Mouse (Mus musculus): Measurements from ENCODE around the gene Dop1b. TPM values are rescaled to one million over a fixed set of nuclear protein-coding genes. Genes with fewer than 3 reads are reported as not detected.
"Not testable (repeated sequence)": the region's sequence is repeated elsewhere in the genome, so short reads cannot be mapped to it uniquely, and the experiment has no call there.

Gene Dop1b
- 18.9 and 24.0 TPM in 2 replicates for polyA plus RNA-seq (2012; ENCODE audit: insufficient read depth, insufficient read length, missing spikeins)

DNA sequence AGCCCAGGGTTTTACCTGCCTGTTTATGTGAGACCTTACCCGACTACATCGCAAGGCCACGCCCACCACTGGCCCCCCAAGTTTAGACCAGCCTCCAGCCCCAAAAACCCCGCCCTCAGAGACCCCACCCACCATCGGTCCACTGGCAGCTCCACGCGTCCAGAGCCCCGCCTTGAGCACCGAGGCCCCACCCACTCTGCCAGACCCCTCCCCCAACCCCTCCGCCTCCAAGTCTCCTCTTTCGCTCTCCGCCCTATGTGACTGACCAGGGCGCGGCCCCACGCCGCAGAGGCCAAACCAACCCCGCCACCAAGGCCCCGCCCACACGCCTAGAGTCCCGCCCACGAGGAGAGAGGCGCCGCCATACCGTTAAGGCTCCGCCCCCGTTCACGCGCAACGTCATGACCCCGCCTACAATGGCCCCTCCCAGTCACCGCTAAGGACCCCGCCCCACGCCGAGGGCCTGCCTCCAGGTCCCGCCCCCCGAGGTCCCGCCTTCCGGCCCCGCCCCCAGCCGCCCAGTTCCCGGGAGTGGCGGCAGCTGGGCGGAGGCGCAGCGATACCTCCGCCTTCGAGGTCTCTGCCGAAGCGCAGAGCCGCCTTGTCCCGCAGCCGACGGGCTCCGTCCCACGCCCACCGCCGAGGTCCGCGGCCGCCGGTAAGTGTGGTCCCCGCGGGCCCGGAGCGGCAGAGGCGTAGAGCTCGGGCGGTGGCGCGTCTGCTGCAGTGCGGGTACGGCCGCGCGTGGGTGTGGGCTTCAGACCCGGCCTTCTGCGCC lies at the start of gene Dop1b:
Gene Dop1b (plus strand): TSS at position 494 of the 778 bp plus-strand sequence.
- peaks cover 3% of the 10 kb centered on the region for H3K4me1 ChIP-seq (ENCODE audit: control insufficient read depth, insufficient read depth, insufficient read length, low read length)
- H3K27ac ChIP-seq (replicated peaks; ENCODE audit: low read depth, low read length), result no peak within 1 kb of the TSS

DNA sequence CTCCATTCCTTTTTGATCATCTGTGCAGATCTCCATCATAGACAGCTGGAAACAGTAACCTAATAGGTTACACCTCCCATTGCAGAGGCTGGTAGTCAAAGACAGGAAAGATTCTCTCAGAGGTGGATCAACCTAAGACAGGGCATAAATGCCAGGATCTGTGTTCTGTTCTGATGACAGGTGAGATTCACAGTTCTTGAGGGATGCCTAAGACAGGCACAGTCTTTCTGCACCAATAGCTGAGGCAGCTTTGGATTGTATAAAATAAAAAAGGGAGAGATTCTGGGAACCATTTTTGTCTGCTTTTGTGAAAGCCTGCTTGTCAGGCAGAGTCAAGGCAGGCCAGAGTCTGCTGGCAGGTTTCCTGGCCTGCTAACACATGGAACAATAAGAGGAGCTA lies 43.7 kb upstream of the Dop1b start:
- no peak overlapping the region for H3K4me3 ChIP-seq (ENCODE audit: insufficient read depth, low read depth, low read length)
- no peaks in the 10 kb centered on the region for H3K4me1 ChIP-seq (ENCODE audit: control insufficient read depth, insufficient read depth, insufficient read length, low read length)
- no peak overlapping the region for H3K27ac ChIP-seq (replicated peaks; ENCODE audit: low read depth, low read length)

More for the DNA sequence above, at the start of gene Dop1b:
- H3K4me3 ChIP-seq (ENCODE audit: insufficient read depth, low read depth, low read length), result peak within 1 kb of the TSS; percentile 80

DNA sequence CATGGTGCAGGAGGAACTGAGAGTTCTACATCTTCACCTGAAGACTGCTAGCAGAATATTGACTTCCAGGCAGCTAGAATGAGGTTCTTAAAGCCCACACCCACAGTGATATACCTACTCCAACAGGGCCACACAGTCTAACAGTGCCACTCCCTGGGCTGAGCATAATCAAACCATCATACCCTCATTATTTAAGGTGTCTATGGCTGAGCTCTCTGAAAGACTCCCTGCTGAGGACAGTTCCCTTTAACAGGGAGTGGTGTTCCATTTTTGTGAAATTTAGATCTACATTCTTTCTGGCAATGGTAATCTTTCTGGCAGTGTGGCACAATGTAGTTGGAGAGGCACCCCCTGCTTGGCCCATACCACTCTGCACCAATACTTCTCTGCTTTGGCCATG lies 42.2 kb upstream of the Dop1b start:
- Histone ChIP-seq H3K27ac (replicated peaks; ENCODE audit: low read depth, low read length) (no peak overlapping the region), H3K4me3 (ENCODE audit: insufficient read depth, low read depth, low read length) (no peak overlapping the region), H3K4me1 (ENCODE audit: control insufficient read depth, insufficient read depth, insufficient read length, low read length) (no peaks in the 10 kb centered on the region)

DNA sequence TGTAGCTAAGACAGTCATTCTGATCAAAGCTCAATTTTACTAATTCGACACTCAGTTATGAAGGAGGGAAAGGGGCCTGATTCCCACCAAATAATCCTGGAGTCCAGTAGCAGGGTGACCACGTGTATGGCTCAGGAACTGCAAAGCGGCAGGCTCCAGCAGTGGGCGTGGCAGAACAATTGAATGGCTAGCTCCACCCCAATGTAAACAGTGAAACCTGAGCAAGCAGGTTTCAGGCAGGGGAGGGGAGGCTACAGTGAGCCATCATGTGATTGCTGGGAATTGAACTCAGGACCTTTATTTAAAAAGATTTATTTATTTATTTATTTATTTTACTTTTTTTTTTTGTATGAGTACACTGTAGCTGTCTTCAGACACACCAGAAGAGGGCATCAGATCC lies 41.2 kb upstream of the Dop1b start:
- not testable (repeated sequence) for H3K27ac ChIP-seq (replicated peaks; ENCODE audit: low read depth, low read length); H3K4me3 ChIP-seq (ENCODE audit: insufficient read depth, low read depth, low read length); H3K4me1 ChIP-seq (ENCODE audit: control insufficient read depth, insufficient read depth, insufficient read length, low read length)

DNA sequence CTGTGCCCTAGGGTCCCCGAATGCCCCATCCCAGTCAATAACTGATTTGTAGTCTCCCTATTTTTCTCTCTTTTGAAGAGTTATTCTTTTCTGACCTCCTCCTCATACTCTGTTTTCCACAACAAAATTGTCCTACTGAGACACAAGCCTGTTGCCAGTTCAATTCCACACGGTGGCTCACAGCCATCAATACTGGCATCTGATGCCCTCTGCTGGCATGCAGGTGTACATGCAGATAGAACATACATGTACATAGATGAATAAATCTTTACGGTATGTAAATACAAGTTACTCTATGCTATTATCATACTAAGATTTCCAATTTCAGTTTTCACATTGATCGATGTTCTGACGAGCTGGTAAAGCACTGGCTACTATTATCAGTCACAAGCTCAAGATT lies 40.6 kb upstream of the Dop1b start:
- Histone ChIP-seq H3K4me3 (ENCODE audit: insufficient read depth, low read depth, low read length) (no peak overlapping the region), H3K27ac (replicated peaks; ENCODE audit: low read depth, low read length) (no peak overlapping the region), H3K4me1 (ENCODE audit: control insufficient read depth, insufficient read depth, insufficient read length, low read length) (no peaks in the 10 kb centered on the region)

DNA sequence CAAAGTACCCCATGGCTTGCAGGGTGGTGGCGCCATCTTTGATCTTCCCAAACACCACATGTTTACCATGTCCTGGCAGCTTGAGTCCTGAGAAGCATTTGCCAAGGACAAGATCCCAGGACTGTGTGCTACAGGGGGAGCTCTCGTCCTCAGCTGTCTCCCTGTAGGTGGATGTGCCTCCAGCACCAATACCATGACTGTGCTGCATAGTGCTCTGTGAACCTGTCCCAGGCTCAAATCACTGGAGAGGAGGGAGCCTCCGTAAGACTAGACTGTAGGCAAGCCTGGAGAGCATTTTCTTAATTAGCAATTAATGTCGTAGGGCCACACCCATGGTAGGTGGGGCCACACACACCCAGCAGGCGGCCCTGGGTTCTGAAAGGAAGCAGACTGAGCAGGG lies 35.3 kb upstream of the Dop1b start:
- Histone ChIP-seq H3K27ac (replicated peaks; ENCODE audit: low read depth, low read length) (no peak overlapping the region), H3K4me3 (ENCODE audit: insufficient read depth, low read depth, low read length) (no peak overlapping the region), H3K4me1 (ENCODE audit: control insufficient read depth, insufficient read depth, insufficient read length, low read length) (no peaks in the 10 kb centered on the region)

DNA sequence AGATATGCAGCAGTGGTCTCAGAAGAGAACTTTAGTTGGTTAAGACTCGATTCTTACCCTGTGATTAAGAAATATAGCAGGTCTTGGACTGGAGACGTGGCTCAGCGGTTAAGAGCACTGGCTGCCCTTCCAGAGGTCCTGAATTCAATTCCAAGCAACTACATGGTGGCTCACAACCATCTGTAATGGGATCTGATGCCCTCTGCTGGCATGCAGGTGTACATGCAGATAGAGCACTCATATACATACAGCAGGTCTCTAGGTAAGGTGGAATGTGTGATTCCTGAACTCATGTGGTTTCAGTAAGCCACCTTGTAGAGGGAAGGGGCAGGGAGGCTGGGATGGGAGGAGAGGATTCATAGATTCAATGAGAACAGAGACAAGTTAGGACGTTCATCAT lies 33.5 kb upstream of the Dop1b start:
- no peak overlapping the region for H3K27ac ChIP-seq (replicated peaks; ENCODE audit: low read depth, low read length)
- no peaks in the 10 kb centered on the region for H3K4me1 ChIP-seq (ENCODE audit: control insufficient read depth, insufficient read depth, insufficient read length, low read length)

DNA sequence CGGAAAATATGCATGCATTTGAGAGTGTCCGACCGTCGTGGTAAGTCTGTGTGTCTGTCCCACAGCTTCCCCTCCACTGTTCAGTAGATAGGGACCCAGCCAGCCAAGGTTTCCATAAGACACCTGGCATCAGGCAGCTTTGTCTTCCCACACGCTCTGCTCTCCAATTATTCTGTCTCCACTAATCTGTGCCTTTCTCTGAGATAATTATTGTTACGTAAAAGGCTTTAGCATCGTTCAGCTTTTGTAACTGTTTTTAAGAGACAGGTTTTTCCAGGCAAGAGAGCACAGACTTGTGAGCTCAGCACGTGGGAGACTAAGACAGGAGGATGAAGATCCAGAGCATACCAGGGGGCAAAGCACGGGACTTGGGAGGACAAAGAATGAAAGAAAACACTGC lies 32.5 kb upstream of the Dop1b start:
- Histone ChIP-seq H3K4me3 (ENCODE audit: insufficient read depth, low read depth, low read length) (no peak overlapping the region), H3K4me1 (ENCODE audit: control insufficient read depth, insufficient read depth, insufficient read length, low read length) (no peaks in the 10 kb centered on the region), H3K27ac (replicated peaks; ENCODE audit: low read depth, low read length) (no peak overlapping the region)

More for the DNA sequence above, 33.5 kb upstream of the Dop1b start:
- H3K4me3 ChIP-seq (ENCODE audit: insufficient read depth, low read depth, low read length), result no peak overlapping the region

DNA sequence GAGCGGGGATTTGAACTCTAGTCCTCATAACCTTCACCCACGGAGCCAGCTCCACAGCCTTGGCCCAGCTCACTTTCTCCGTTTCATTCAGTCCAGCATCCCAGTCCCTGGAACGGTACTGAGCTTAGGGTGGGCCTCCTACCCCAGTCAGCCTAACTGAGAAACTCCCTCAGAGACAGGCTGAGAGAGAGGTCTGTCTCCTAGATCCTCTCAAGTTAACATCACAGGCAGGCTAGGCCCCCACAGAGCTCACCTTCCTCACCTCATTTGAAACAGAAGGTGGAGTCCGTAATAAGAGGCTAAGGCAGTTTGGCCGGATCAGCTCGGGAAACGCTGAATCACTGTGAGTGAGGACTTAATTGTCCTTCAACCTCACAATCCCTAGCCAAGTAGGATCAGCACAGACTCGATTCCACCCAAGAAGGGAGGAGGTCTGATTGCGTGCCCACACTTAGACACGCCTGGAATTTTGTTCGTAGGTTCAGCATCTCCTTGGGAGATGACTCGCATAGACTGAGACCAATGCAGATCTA lies 29.5 kb upstream of the Dop1b start:
- Histone ChIP-seq H3K4me3 (ENCODE audit: insufficient read depth, low read depth, low read length) (peak overlapping the region; percentile 78), H3K27ac (replicated peaks; ENCODE audit: low read depth, low read length) (no peak overlapping the region), H3K4me1 (ENCODE audit: control insufficient read depth, insufficient read depth, insufficient read length, low read length) (no peaks in the 10 kb centered on the region)

DNA sequence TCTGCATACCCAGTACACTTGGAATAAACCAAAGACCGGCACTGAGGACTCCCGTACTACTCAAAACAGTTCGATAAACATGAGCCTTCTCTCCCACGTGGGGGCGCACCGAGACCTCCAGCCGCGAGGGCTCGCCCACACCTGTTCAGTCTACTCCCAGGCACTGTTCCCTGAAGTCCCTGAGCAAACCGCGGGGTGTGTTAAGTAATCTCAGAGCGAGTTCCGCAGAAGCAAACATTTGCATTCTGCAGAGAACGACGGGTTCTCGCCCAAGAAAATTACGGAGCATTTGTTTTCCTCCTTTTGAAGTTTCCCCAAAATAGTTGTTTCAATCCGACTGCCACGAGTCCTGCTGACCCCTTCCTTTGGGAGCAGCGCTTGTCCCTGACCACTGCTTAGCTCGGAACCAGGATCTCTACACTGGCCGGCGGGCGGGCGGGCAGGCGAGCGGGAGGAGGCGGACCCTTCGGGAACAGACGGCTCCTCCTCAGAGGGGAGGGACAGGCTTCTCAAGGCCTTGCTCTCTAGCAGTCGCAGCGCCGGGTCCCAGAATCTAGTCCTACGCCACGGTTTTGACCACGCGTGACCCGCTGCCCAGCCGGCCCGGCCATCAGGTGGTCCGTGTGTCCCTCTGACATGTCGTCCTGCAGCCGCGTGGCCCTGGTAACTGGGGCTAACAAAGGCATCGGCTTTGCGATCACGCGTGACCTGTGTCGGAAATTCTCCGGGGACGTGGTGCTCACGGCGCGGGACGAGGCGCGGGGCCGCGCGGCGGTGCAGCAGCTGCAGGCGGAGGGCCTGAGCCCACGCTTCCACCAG lies 28.8 kb upstream of the Dop1b start, which contains the start of gene Cbr3:
Gene Cbr3 (plus strand): TSS at position 527 of the 819 bp plus-strand sequence.
- Histone ChIP-seq H3K27ac (replicated peaks; ENCODE audit: low read depth, low read length) (no peak within 1 kb of the TSS), H3K4me3 (ENCODE audit: insufficient read depth, low read depth, low read length) (peak within 1 kb of the TSS; percentile 78), H3K4me1 (ENCODE audit: control insufficient read depth, insufficient read depth, insufficient read length, low read length) (no peaks in the 10 kb centered on the region)

DNA sequence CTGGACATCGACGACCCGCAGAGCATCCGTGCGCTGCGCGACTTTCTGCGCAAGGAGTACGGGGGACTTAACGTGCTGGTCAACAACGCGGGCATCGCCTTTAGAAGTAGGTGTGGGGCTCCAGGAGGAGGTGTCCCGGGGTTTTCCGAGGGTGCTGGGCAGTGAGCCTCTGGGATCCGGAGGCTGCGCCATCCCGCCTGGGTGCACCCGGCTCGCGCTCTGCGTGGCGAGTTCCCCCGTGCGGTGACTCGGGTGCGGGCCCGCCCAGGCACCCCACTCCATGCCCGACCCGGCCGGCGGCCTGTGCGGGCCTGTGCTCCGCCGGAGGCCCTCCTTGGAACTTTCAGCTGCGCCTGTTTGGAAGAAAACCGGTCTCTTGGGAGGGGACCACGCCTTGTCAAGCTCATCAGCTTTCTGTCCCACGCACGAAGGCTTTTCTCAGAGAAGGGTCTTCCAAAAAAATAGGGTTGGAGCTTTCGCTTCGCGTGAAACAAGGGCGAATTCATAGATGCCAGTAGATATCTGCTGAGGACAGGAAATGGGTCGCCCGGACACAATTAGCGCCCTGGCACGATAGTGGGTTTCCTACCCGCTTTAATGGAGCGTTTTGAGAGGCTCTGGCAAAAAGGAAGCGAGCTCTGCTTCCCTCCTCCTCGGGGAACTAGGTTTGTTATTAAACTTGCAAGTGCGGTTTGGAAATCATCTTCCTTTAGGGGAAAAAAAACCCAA lies 28.0 kb upstream of the Dop1b start:
- H3K27ac ChIP-seq (replicated peaks; ENCODE audit: low read depth, low read length), result no peak overlapping the region
- peak overlapping the region; percentile 78 for H3K4me3 ChIP-seq (ENCODE audit: insufficient read depth, low read depth, low read length)
- no peaks in the 10 kb centered on the region for H3K4me1 ChIP-seq (ENCODE audit: control insufficient read depth, insufficient read depth, insufficient read length, low read length)

DNA sequence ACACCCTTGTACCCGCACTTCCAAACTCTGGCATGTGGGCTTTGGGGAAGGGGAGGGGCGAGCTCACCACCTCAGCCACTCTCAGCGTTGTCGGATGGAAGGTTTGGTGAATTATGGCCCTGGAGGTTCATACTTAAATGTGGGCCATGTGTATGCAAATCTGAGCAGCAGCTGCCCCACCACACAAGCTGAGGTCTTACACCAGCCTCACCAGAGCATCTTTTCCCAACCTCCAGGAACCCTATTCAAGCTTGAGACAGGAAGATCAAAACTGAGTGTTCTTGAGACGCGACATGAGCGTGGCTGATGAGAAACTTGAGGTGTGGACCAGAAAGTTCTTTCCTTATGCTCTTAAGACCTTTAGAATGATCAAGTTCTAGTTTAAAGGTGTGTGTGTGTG lies 27.3 kb upstream of the Dop1b start:
- Histone ChIP-seq H3K4me1 (ENCODE audit: control insufficient read depth, insufficient read depth, insufficient read length, low read length) (no peaks in the 10 kb centered on the region), H3K27ac (replicated peaks; ENCODE audit: low read depth, low read length) (no peak overlapping the region), H3K4me3 (ENCODE audit: insufficient read depth, low read depth, low read length) (peak overlapping the region; percentile 78)

DNA sequence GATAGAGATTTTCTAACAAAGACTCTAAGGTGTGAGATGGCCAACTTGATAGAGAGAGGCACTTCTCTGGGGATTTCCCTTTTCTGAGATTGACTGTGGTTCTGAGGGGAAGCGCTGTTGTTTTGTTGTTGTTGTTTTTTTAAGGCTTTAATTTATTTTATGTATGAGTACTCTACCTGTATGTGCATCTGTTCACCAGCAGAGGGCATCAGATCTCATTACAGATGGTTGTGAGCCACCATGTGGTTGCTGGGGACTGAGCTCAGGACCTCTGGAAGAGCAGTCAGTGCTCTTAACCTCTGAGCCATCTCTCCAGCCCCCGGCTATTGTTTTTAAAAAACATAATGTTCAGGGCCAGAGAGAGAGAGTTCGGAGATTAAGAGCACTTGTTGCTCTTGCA lies 25.9 kb upstream of the Dop1b start:
- not testable (repeated sequence) for H3K4me1 ChIP-seq (ENCODE audit: control insufficient read depth, insufficient read depth, insufficient read length, low read length); H3K27ac ChIP-seq (replicated peaks; ENCODE audit: low read depth, low read length); H3K4me3 ChIP-seq (ENCODE audit: insufficient read depth, low read depth, low read length)

DNA sequence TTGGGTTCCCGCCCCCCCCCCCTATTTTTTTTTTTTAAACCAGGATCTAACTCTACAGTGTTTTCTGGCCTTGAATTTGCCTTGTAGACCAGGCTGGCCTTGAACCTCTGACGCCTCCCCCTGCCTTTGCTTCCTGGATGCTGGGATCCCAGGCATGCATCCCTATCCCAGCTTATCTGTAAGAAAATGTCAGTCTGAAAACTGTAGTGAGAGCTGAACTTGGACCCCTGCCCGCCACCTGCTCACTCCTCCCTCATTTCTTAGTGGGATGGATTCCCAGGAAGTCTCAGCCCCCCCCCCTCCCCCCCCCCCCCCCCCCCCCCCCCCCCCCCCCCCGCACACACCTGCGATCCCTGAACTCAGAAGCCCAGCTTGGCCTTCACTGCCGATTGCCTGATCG lies 25.3 kb upstream of the Dop1b start:
- Histone ChIP-seq H3K4me3 (ENCODE audit: insufficient read depth, low read depth, low read length) (no peak overlapping the region), H3K4me1 (ENCODE audit: control insufficient read depth, insufficient read depth, insufficient read length, low read length) (no peaks in the 10 kb centered on the region), H3K27ac (replicated peaks; ENCODE audit: low read depth, low read length) (no peak overlapping the region)

DNA sequence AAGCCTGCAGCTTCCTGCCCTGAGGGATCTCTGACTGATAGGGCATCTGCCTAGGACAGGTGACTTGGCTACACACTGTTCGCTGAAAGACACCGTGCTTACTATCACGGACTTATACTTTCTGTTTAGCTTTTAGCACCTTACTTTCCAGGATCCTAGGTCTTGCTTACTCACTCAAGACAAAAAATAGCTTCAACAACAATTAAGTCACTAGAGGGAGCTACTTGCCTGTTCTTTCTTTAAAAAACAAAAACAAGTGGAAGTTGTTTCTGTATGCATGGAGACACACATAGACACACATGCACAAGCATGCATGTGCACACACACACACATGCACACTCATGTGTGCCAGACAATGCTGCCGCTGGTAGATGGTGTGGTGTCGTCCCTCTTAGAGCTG lies 24.8 kb upstream of the Dop1b start:
- Histone ChIP-seq H3K4me1 (ENCODE audit: control insufficient read depth, insufficient read depth, insufficient read length, low read length) (no peaks in the 10 kb centered on the region), H3K27ac (replicated peaks; ENCODE audit: low read depth, low read length) (no peak overlapping the region), H3K4me3 (ENCODE audit: insufficient read depth, low read depth, low read length) (no peak overlapping the region)

Data from brown adipose tissue, adult 24 weeks (tissue).